Mouse (Mus musculus): Measurements from ENCODE around the gene Gna15.

DNA sequence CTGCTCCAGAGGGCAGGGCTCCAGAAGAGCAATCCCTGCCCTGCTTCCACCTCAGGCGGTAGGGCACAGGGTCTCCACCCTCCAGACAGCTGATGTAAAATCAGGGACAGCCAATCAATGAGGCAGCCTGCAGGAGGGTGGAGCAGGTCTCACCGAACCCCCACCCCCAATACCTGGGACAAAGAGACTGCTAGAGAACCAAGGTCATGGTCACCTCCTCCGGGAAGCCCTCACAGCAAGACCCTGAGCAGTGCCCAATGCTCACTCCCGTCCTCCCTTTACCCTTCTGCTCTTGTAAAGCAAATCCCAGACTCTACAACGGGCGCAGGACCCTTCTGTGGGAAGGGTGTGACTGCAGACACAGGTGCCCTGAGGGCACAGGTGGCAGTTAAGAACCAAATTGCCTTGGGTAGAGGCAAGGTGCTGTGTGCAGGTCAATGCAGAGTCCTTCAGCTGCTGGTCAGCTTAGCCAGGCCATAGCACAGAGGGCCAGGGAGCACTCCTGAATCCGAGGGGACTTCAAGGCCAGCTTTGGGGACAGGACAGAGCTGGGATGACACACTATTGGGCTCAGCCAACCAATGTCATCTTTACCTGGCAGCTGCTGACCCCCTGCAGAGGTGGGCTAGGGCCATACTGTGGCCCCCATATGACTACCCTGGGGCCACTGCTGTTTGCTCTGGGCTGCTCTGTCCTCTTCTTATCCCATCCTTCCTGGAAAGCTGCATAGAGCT, 18.9 kb upstream of the Gna15 start:
- TF ChIP-seq CTCF (IDR thresholded peaks at IDR 0.05; ENCODE audit: control insufficient read depth, insufficient read depth, insufficient read length) (no peak), CEBPB (IDR thresholded peaks at IDR 0.05; ENCODE audit: low read depth) (no peak), FOSL1 (IDR thresholded peaks at IDR 0.05; ENCODE audit: insufficient read depth, low read length, poor library complexity, severe bottlenecking) (no peak)

Data from C2C12 (cell line).